Mouse (Mus musculus): ENCODE results near the gene Pde6h. TPM values are rescaled to one million over a fixed set of nuclear protein-coding genes. Genes with fewer than 3 reads are reported as not detected.
A peak's percentile ranks its signal among the peaks of the same experiment; 100 is the strongest.

The Pde6h gene
- total RNA-seq, 2 experiments from 2014 or later, result 0.50 to 1.0 TPM

- DNase-seq, result no peak
- intact Hi-C loops (cut with DNase I), result no loop called here
Measured at GRCm38 (mm10) chr6:136910247-136910890, 13.3 kb upstream of the Pde6h start.

GRCm38 (mm10) chr6:136912751-136913265, 10.8 kb upstream of the Pde6h start:
- DNase-seq, result no peak
- intact Hi-C loops (cut with DNase I), result no loop called here

- intact Hi-C loops (cut with DNase I), result no loop called here
- no peak for DNase-seq
Measured at GRCm38 (mm10) chr6:136913384-136914126, 10.1 kb upstream of the Pde6h start.

GRCm38 (mm10) chr6:136914234-136914633, 9.4 kb upstream of the Pde6h start:
- intact Hi-C loops (cut with DNase I), result no loop called here

GRCm38 (mm10) chr6:136915721-136916395, 7.8 kb upstream of the Pde6h start:
- intact Hi-C loops (cut with DNase I), result loop anchor here (5.0 kb wide), 1 partner anchor 34 kb away; no protein-coding TSS in a partner anchor

More at GRCm38 (mm10) chr6:136914234-136914633, 9.4 kb upstream of the Pde6h start:
- DNase-seq, result no peak

GRCm38 (mm10) chr6:136917885-136918284, 5.7 kb upstream of the Pde6h start:
- intact Hi-C loops (cut with DNase I), result loop anchor here (5.0 kb wide), 1 partner anchor 36 kb away; no protein-coding TSS in a partner anchor
- DNase-seq, result no peak

More at GRCm38 (mm10) chr6:136915721-136916395, 7.8 kb upstream of the Pde6h start:
- no peak for DNase-seq

GRCm38 (mm10) chr6:136920320-136921257, 3.0 kb upstream of the Pde6h start:
- intact Hi-C loops (cut with DNase I), result loop anchor here (2.0 kb wide), 1 partner anchor 60 kb away; no protein-coding TSS in a partner anchor
- peak; percentile 68 for DNase-seq

GRCm38 (mm10) chr6:136921601-136922000, 2.0 kb upstream of the Pde6h start:
- DNase-seq, result no peak
- intact Hi-C loops (cut with DNase I), result loop anchor here (2.0 kb wide), 1 partner anchor 61 kb away; no protein-coding TSS in a partner anchor

GRCm38 (mm10) chr6:136922080-136922479, 1.6 kb upstream of the Pde6h start, which contains the start of gene Erp27:
Gene Erp27, minus strand, starts transcription at chr6:136922180.
- no peak for DNase-seq
- intact Hi-C loops (cut with DNase I), result no loop called here

- intact Hi-C loops (cut with DNase I), result no loop called here
- DNase-seq, result no peak
Measured at GRCm38 (mm10) chr6:136922871-136923270, 761 bp upstream of the Pde6h start.

- DNase-seq, result no peak
- intact Hi-C loops (cut with DNase I), result no loop called here
Measured at GRCm38 (mm10) chr6:136925049-136925448, 1.4 kb downstream of the Pde6h start.

GRCm38 (mm10) chr6:136927626-136928025, 4.0 kb downstream of the Pde6h start:
- DNase-seq, result no peak
- intact Hi-C loops (cut with DNase I), result no loop called here

- intact Hi-C loops (cut with DNase I), result no loop called here
- no peak for DNase-seq
Measured at GRCm38 (mm10) chr6:136930677-136931076, 7.0 kb downstream of the Pde6h start.

GRCm38 (mm10) chr6:136931246-136931645, 7.6 kb downstream of the Pde6h start:
- intact Hi-C loops (cut with DNase I), result no loop called here
- no peak for DNase-seq

- intact Hi-C loops (cut with DNase I), result no loop called here
- DNase-seq, result no peak
Measured at GRCm38 (mm10) chr6:136934068-136934467, 10.4 kb downstream of the Pde6h start.

GRCm38 (mm10) chr6:136935233-136935632, 11.6 kb downstream of the Pde6h start:
- intact Hi-C loops (cut with DNase I), result no loop called here
- no peak for DNase-seq

- intact Hi-C loops (cut with DNase I), result no loop called here
- no peak for DNase-seq
Measured at GRCm38 (mm10) chr6:136936361-136936760, 12.7 kb downstream of the Pde6h start.

- intact Hi-C loops (cut with DNase I), result no loop called here
- DNase-seq, result no peak
Measured at GRCm38 (mm10) chr6:136937117-136937516, 13.5 kb downstream of the Pde6h start.

GRCm38 (mm10) chr6:136938331-136939126, 14.9 kb downstream of the Pde6h start:
- intact Hi-C loops (cut with DNase I), result no loop called here
- no peak for DNase-seq
